In the genomic region with DNA sequence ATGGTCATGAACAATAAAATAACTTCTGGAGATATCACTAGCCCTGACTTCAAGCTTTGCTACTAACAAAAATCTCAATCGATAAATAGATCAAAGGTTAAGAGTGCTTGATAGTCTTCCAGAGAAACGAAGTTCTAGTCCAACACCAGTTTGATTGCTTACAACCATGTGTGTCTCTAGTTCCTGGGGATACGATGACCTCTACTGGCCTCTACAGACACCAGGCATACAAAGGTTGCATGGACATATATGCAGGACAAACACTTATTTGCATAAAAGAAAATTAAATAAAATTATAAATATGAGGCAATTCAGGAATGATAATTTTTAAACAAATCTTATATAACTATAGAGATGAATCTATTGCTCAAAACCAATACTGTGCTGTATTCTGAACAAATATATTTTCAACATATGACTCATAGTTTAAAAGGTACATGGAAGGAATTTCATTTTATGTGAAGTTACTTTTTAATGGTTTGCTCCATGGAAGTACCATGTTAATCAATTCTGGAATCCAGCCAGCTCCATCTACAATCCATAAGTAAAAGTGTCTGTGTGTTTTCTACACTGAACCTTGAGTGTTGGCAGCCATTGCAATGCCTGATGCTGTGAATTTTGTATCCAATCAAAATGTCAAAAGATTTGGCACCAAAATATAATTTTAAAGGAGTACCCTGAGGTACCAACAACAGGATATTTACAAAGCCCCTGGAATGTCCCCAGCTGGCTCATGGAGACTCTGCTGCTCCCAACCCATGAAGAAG, we compare ENCODE assay signal across 21 mouse cellular contexts.
DNase-seq lines count a peak whose midpoint lies in the region; ATAC-seq and TF ChIP-seq lines count a peak whose summit lies in the region.
"Had no signal": no experiment of that assay in that cellular context is flagged by ENCODE, and none has a peak within 500 bp of the region (broad histone marks: within the 10 kb centered on the region; RNA-seq: fewer than 3 reads in every experiment).

No protein-coding gene starts in this region.

- no peak overlapping the region for H3K27ac ChIP-seq in intestine, postnatal 0 days (ENCODE audit: low read depth, low read length)
- H3K27ac ChIP-seq in intestine, embryonic 16.5 days (ENCODE audit: low read length): no peak overlapping the region
- H3K27ac ChIP-seq in stomach, postnatal 0 days (replicated peaks): no peak overlapping the region
- H3K27ac ChIP-seq: limb, embryonic 15.5 days; lung, embryonic 15.5 days; stomach, embryonic 15.5 days had no signal

- H3K4me2 ChIP-seq in intestine, postnatal 0 days (replicated peaks; ENCODE audit: low read depth): no peak overlapping the region
- no peak overlapping the region for H3K4me2 ChIP-seq in intestine, embryonic 16.5 days (ENCODE audit: low read depth, low read length)
- no peak overlapping the region for H3K4me2 ChIP-seq in stomach, postnatal 0 days (replicated peaks; ENCODE audit: low read depth)
- H3K4me2 ChIP-seq: heart, embryonic 11.5 days; limb, embryonic 15.5 days; lung, embryonic 15.5 days; stomach, embryonic 15.5 days had no signal

- no peaks in the 10 kb centered on the region for H3K4me1 ChIP-seq in intestine, postnatal 0 days (replicated peaks; ENCODE audit: control insufficient read depth, insufficient read depth, low read length)
- no peaks in the 10 kb centered on the region for H3K4me1 ChIP-seq in intestine, embryonic 16.5 days (ENCODE audit: control insufficient read depth, insufficient read depth, low read length)
- no peaks in the 10 kb centered on the region for H3K4me1 ChIP-seq in stomach, postnatal 0 days (replicated peaks; ENCODE audit: control insufficient read depth, insufficient read depth)
- H3K4me1 ChIP-seq: limb, embryonic 15.5 days; lung, embryonic 15.5 days; stomach, embryonic 15.5 days had no signal

- peak; percentile 9 for DNase-seq in embryo, embryonic 10 days (ENCODE audit: low spot score)
- DNase-seq in embryo, embryonic 9.5 days (ENCODE audit: extremely low spot score): no peak
- peak; percentile 7 for DNase-seq in retina, embryonic 14.5 days (ENCODE audit: low spot score)
- no peak for DNase-seq in retina, postnatal 1 day
- no peak for DNase-seq in stomach, postnatal 0 days (ENCODE audit: low spot score)
- no peak for DNase-seq in left cerebral cortex, adult 18-20 months (ENCODE audit: low spot score in 2 of 2)
- DNase-seq: adrenal gland, adult 2 months; cerebellum, adult 9-10 months; gastrocnemius, postnatal 36 days; heart, postnatal 36 days; kidney, adult 11 months; kidney, postnatal 10 days; midbrain, embryonic 14.5 days; right cerebral cortex, postnatal 25 days had no signal

- H3K9ac ChIP-seq in intestine, postnatal 0 days (ENCODE audit: low read depth, low read length): no peak overlapping the region
- no peak overlapping the region for H3K9ac ChIP-seq in intestine, embryonic 16.5 days (ENCODE audit: low read depth, low read length)
- no peak overlapping the region for H3K9ac ChIP-seq in stomach, postnatal 0 days (ENCODE audit: low read length)
- H3K9ac ChIP-seq: limb, embryonic 15.5 days; lung, embryonic 15.5 days; stomach, embryonic 15.5 days had no signal

- H3K27me3 ChIP-seq in intestine, postnatal 0 days (replicated peaks; ENCODE audit: control insufficient read depth, insufficient read depth, low read length): no peaks in the 10 kb centered on the region
- H3K27me3 ChIP-seq in intestine, embryonic 16.5 days (replicated peaks; ENCODE audit: control insufficient read depth, insufficient read depth, low read length): no peaks in the 10 kb centered on the region
- H3K27me3 ChIP-seq in stomach, postnatal 0 days (ENCODE audit: control insufficient read depth, insufficient read depth, low read length): no peaks in the 10 kb centered on the region
- H3K27me3 ChIP-seq: limb, embryonic 15.5 days; lung, embryonic 15.5 days; stomach, embryonic 15.5 days had no signal

- no peak for TF ChIP-seq EP300 in stomach, postnatal 0 days (optimal IDR thresholded peaks at IDR 0.05)

- no peak overlapping the region for H3K4me3 ChIP-seq in intestine, postnatal 0 days (ENCODE audit: low read depth, low read length)
- H3K4me3 ChIP-seq in intestine, embryonic 16.5 days (ENCODE audit: low read length): no peak overlapping the region
- H3K4me3 ChIP-seq in stomach, postnatal 0 days (ENCODE audit: low read depth, low read length): no peak overlapping the region
- H3K4me3 ChIP-seq: limb, embryonic 15.5 days; lung, embryonic 15.5 days; stomach, embryonic 15.5 days had no signal

- peak; percentile 53 for TF ChIP-seq CTCF in intestine, postnatal 0 days (IDR thresholded peaks at IDR 0.05; ENCODE audit: low read depth)
- TF ChIP-seq CTCF in stomach, postnatal 0 days (IDR thresholded peaks at IDR 0.05; ENCODE audit: low read depth): 0 out of 2 replicates have a peak, but pooled peaks have one; percentile 10

- no peaks in the 10 kb centered on the region for H3K36me3 ChIP-seq in intestine, postnatal 0 days (ENCODE audit: control insufficient read depth, insufficient read depth)
- H3K36me3 ChIP-seq in intestine, embryonic 16.5 days (ENCODE audit: control insufficient read depth, insufficient read depth, low read length): no peaks in the 10 kb centered on the region
- H3K36me3 ChIP-seq in stomach, postnatal 0 days (ENCODE audit: control insufficient read depth, insufficient read depth, low read length): no peaks in the 10 kb centered on the region
- H3K36me3 ChIP-seq: limb, embryonic 15.5 days; lung, embryonic 15.5 days; stomach, embryonic 15.5 days had no signal

- ATAC-seq in intestine, postnatal 0 days: no peak
- ATAC-seq in intestine, embryonic 16.5 days: no peak
- no peak for ATAC-seq in stomach, postnatal 0 days (ENCODE audit: low FRiP score, low TSS enrichment)
- ATAC-seq: hindbrain, embryonic 16.5 days had no signal

- H3K9me3 ChIP-seq in intestine, postnatal 0 days (ENCODE audit: control insufficient read depth): no peaks in the 10 kb centered on the region
- no peaks in the 10 kb centered on the region for H3K9me3 ChIP-seq in intestine, embryonic 16.5 days (ENCODE audit: control insufficient read depth, low read length)
- no peaks in the 10 kb centered on the region for H3K9me3 ChIP-seq in stomach, postnatal 0 days (ENCODE audit: control insufficient read depth, low read length)
- H3K9me3 ChIP-seq: limb, embryonic 15.5 days; lung, embryonic 15.5 days; stomach, embryonic 15.5 days had no signal

- WGBS in intestine, postnatal 0 days: 71% methylated on average over 3 of the region's 3 CpGs
- 84% methylated on average over 3 of the region's 3 CpGs for WGBS in intestine, embryonic 16.5 days
- whole genome bisulfite sequencing in stomach, postnatal 0 days: 71% methylated on average over 3 of the region's 3 CpGs

Comparison
In these comparisons a context has a peak if more than half of its experiments do, and no peak if none do; other contexts are left out.
1. DNase-seq: peak in embryo, embryonic 10 days (single experiment) and retina, embryonic 14.5 days (single experiment); none in embryo, embryonic 9.5 days (single experiment), retina, postnatal 1 day (single experiment), stomach, postnatal 0 days (single experiment) and left cerebral cortex, adult 18-20 months (0 of 2).